Mouse (Mus musculus) lung, embryonic 16.5 days (tissue): ENCODE data around the gene Olfr1251. TPM values are rescaled to one million over a fixed set of nuclear protein-coding genes. Genes with fewer than 3 reads are reported as not detected.
"Not testable (repeated sequence)": the region's sequence is repeated elsewhere in the genome, so short reads cannot be mapped to it uniquely, and the experiment has no call there.

Experiments
- ATAC-seq: fragments of 200-750 bp; cut with Nextera tagmentation; 2 replicates; pipeline ENCODE4 v1.8.0; 2017; ENCODE audit warnings: low read depth, mild to moderate bottlenecking, moderate library complexity
- H3K27ac ChIP-seq: fragments of 300-500 bp; sonication (generic); 2 replicates; pipeline ENCODE4 v1.5.1; 2014; ENCODE audit warnings: mild to moderate bottlenecking, control low read depth, low read length
- H3K27me3 ChIP-seq: fragments of 300-500 bp; sonication (generic); 2 replicates; pipeline ENCODE4 v1.6.1; 2014; ENCODE audit warnings: low read depth, low read length, mixed read lengths; ENCODE audit not compliant: control insufficient read depth, insufficient read depth
- H3K36me3 ChIP-seq: fragments of 300-500 bp; sonication (generic); 2 replicates; pipeline ENCODE4 v1.6.1; 2014; ENCODE audit warnings: low read length; ENCODE audit not compliant: control insufficient read depth, insufficient read depth
- H3K4me1 ChIP-seq: fragments of 300-500 bp; sonication (generic); replicated peaks from 2 replicates; pipeline ENCODE4 v1.6.1; 2014; ENCODE audit warnings: low read length, mixed read lengths; ENCODE audit not compliant: control insufficient read depth, insufficient read depth
- H3K4me2 ChIP-seq: fragments of 300-500 bp; sonication (generic); 2 replicates; pipeline ENCODE4 v1.6.1; 2014; ENCODE audit warnings: low read depth, low read length, control low read depth
- H3K4me3 ChIP-seq: fragments of 300-500 bp; sonication (generic); 2 replicates; pipeline ENCODE4 v1.5.1; 2014; ENCODE audit warnings: mild to moderate bottlenecking, low read length, control low read depth
- H3K9ac ChIP-seq: fragments of 300-500 bp; sonication (generic); 2 replicates; pipeline ENCODE4 v1.6.1; 2014; ENCODE audit warnings: low read length, control low read depth
- H3K9me3 ChIP-seq: fragments of 300-500 bp; sonication (generic); 2 replicates; pipeline ENCODE4 v1.6.1; 2016; ENCODE audit warnings: low read length; ENCODE audit not compliant: control insufficient read depth
- WGBS: fragments of 180-500 bp; shearing (Covaris S2); extraction: QIAGEN DNeasy Blood & Tissue Kit; methylation state at CpG from one replicate; pipeline ENCODE4 v1.1.7; 2014; 5-methylcytosine and 5-hydroxymethylcytosine counted together
- polyA plus RNA-seq: library from polyadenylated mRNA; unstranded; fragments of >200 nt; fragmentation: Nextera tagmentation; extraction: Ambion mirVana; gene quantifications from 2 replicates; pipeline ENCODE4 v1.2.1, GENCODE M21; 2015

Olfr1251 gene
- not detected in 2 replicates for polyA plus RNA-seq

DNA sequence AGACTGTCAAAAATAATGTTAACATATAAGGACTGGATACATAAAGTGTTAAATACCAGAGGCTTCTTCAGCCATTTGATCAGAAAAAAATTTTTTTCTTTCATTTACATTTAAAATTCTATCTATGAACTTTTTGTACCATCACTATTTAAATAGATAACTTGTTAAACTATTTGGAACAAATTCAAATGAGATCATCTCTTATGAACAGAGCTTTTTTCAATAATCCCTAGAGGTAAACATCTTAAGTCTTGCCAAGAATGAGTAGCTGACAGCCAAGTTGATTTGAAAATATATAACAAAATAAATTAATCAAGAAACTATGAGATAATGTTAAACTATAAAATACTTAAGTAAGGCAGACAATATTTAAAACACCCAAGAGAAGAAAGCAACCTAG lies at the start of gene Olfr1251:
Olfr1251 (minus strand) TSS at position 101 of the 400 bp plus-strand sequence.
- Histone ChIP-seq H3K27ac (no peak within 1 kb of the TSS), H3K9me3 (no peaks in the 10 kb centered on the region), H3K4me2 (no peak within 1 kb of the TSS), H3K36me3 (no peaks in the 10 kb centered on the region), H3K9ac (no peak within 1 kb of the TSS), H3K27me3 (no peaks in the 10 kb centered on the region), H3K4me1 (no peaks in the 10 kb centered on the region), H3K4me3 (no peak within 1 kb of the TSS)
- no peak for ATAC-seq

GRCm38 (mm10) chr2:89691980-89692379 lies 20.2 kb upstream of the Olfr1251 start:
- ATAC-seq = no peak
- 69% methylated on average over 6 of the region's 6 CpGs for WGBS
- Histone ChIP-seq H3K4me3 (no peak overlapping the region), H3K4me2 (no peak overlapping the region), H3K9ac (no peak overlapping the region), H3K36me3 (no peaks in the 10 kb centered on the region), H3K27me3 (no peaks in the 10 kb centered on the region), H3K9me3 (no peaks in the 10 kb centered on the region), H3K4me1 (no peaks in the 10 kb centered on the region), H3K27ac (no peak overlapping the region)

GRCm38 (mm10) chr2:89661367-89661766 lies 10.4 kb downstream of the Olfr1251 start, which contains the start of gene Olfr1250:
Gene Olfr1250, minus strand, starts transcription at chr2:89661467.
- Histone ChIP-seq H3K4me1 (no peaks in the 10 kb centered on the region), H3K4me3 (no peak within 1 kb of the TSS), H3K9me3 (no peaks in the 10 kb centered on the region), H3K9ac (no peak within 1 kb of the TSS), H3K36me3 (no peaks in the 10 kb centered on the region), H3K4me2 (no peak within 1 kb of the TSS), H3K27ac (no peak within 1 kb of the TSS), H3K27me3 (no peaks in the 10 kb centered on the region)
- no peak for ATAC-seq

GRCm38 (mm10) chr2:89634883-89635282 lies 36.9 kb downstream of the Olfr1251 start, which contains the start of gene Olfr1249:
Gene Olfr1249, minus strand, starts transcription at chr2:89634983.
- no peaks in the 10 kb centered on the region for H3K27me3 ChIP-seq
- 85% methylated on average over 2 of the region's 2 CpGs for WGBS

GRCm38 (mm10) chr2:89618145-89618544 lies 53.6 kb downstream of the Olfr1251 start, which contains the start of gene Olfr1248:
Gene Olfr1248, minus strand, starts transcription at chr2:89618245.
- not testable (repeated sequence) for H3K27me3 ChIP-seq, H3K9ac ChIP-seq, ATAC-seq, H3K36me3 ChIP-seq, H3K27ac ChIP-seq, H3K4me2 ChIP-seq, H3K4me3 ChIP-seq, H3K9me3 ChIP-seq, H3K4me1 ChIP-seq
- WGBS = 95% methylated on average over 1 of the region's 1 CpGs

More at GRCm38 (mm10) chr2:89634883-89635282, 36.9 kb downstream of the Olfr1251 start, which contains the start of gene Olfr1249:
- H3K27ac ChIP-seq = no peak within 1 kb of the TSS
- no peaks in the 10 kb centered on the region for H3K9me3 ChIP-seq
- no peak within 1 kb of the TSS for H3K4me3 ChIP-seq
- H3K36me3 ChIP-seq = no peaks in the 10 kb centered on the region
- ATAC-seq = no peak
- H3K9ac ChIP-seq = no peak within 1 kb of the TSS
- H3K4me2 ChIP-seq = no peak within 1 kb of the TSS
- no peaks in the 10 kb centered on the region for H3K4me1 ChIP-seq

Other genes with a start within 250 kb of the Olfr1251 start
- gene Olfr1240, start 228.9 kb downstream of the Olfr1251 start, polyA plus RNA-seq = not detected in 2 replicates
- not detected in 2 replicates for gene Olfr1241, start 184.8 kb downstream of the Olfr1251 start, polyA plus RNA-seq
- gene Olfr1242, start 173.6 kb downstream of the Olfr1251 start, polyA plus RNA-seq = not detected in 2 replicates
- gene Olfr1243, start 140.4 kb downstream of the Olfr1251 start, polyA plus RNA-seq = not detected in 2 replicates
- gene Olfr1245, start 93.5 kb downstream of the Olfr1251 start, polyA plus RNA-seq = not detected in 2 replicates
- gene Olfr1246, start 78.8 kb downstream of the Olfr1251 start, polyA plus RNA-seq = not detected in 2 replicates
- gene Olfr1247, start 57.8 kb downstream of the Olfr1251 start, polyA plus RNA-seq = not detected in 2 replicates
- not detected in 2 replicates for gene Olfr1248, start 53.7 kb downstream of the Olfr1251 start, polyA plus RNA-seq
- gene Olfr1249, start 37.0 kb downstream of the Olfr1251 start, polyA plus RNA-seq = not detected in 2 replicates
- gene Olfr1250, start 10.5 kb downstream of the Olfr1251 start, polyA plus RNA-seq = not detected in 2 replicates
- not detected in 2 replicates for gene Olfr1252, start 53.1 kb upstream of the Olfr1251 start, polyA plus RNA-seq
- not detected in 2 replicates for gene Olfr1253, start 85.2 kb upstream of the Olfr1251 start, polyA plus RNA-seq
- not detected in 2 replicates for gene Olfr1254, start 121.7 kb upstream of the Olfr1251 start, polyA plus RNA-seq
- not detected in 2 replicates for gene Olfr1255, start 140.1 kb upstream of the Olfr1251 start, polyA plus RNA-seq
- not detected in 2 replicates for gene Olfr1256, start 169.6 kb upstream of the Olfr1251 start, polyA plus RNA-seq
- not detected in 2 replicates for gene Olfr48, start 176.3 kb upstream of the Olfr1251 start, polyA plus RNA-seq
- not detected in 2 replicates for gene Olfr1257, start 206.5 kb upstream of the Olfr1251 start, polyA plus RNA-seq